In genomic region chr6:85355753-85356152, GRCm38 (mm10) we compare ENCODE assay signal across 28 mouse cellular contexts. TPM values are rescaled to one million over a fixed set of nuclear protein-coding genes. Genes with fewer than 3 reads are reported as not detected.
DNase-seq lines count a peak whose midpoint lies in the region; ATAC-seq and TF ChIP-seq lines count a peak whose summit lies in the region.
"Had no signal": no experiment of that assay in that cellular context is flagged by ENCODE, and none has a peak within 500 bp of the region (broad histone marks: within the 10 kb centered on the region; RNA-seq: fewer than 3 reads in every experiment).

No protein-coding gene starts in this region.

- H3K27me3 ChIP-seq in heart, adult 2 months (ENCODE audit: control insufficient read depth, insufficient read depth, low read length) = no peaks in the 10 kb centered on the region
- H3K27me3 ChIP-seq in heart, embryonic 14.5 days (ENCODE audit: control insufficient read depth, insufficient read depth, low read length) = no peaks in the 10 kb centered on the region
- no peaks in the 10 kb centered on the region for H3K27me3 ChIP-seq in midbrain, postnatal 0 days (ENCODE audit: insufficient read depth, low read length)
- H3K27me3 ChIP-seq: embryonic facial prominence, embryonic 12.5 days; hindbrain, embryonic 12.5 days; midbrain, embryonic 13.5 days had no signal

- H3K36me3 ChIP-seq in heart, adult 2 months (ENCODE audit: control insufficient read depth, insufficient read depth, low read length) = peaks cover 7% of the 10 kb centered on the region; the same call in 1 of the 2 replicates
- H3K36me3 ChIP-seq in heart, embryonic 14.5 days (ENCODE audit: control insufficient read depth, insufficient read depth, low read length) = peaks cover 8% of the 10 kb centered on the region; the same call in 1 of the 2 replicates
- no peaks in the 10 kb centered on the region for H3K36me3 ChIP-seq in midbrain, postnatal 0 days (ENCODE audit: insufficient read depth, low read length)
- H3K36me3 ChIP-seq: embryonic facial prominence, embryonic 12.5 days; hindbrain, embryonic 12.5 days; liver, embryonic 12.5 days; midbrain, embryonic 13.5 days had no signal

- no peak overlapping the region for H3K4me2 ChIP-seq in heart, embryonic 14.5 days (ENCODE audit: low read length)
- no peak overlapping the region for H3K4me2 ChIP-seq in midbrain, postnatal 0 days (ENCODE audit: low read depth, low read length, poor library complexity, severe bottlenecking)
- H3K4me2 ChIP-seq: embryonic facial prominence, embryonic 12.5 days; hindbrain, embryonic 12.5 days; liver, embryonic 12.5 days; midbrain, embryonic 13.5 days had no signal

- intact Hi-C loops in heart, adult 2 months (cut with DNase I) = no loop called here
- intact Hi-C loops in heart, postnatal 10 days (cut with DNase I) = no loop called here

- peak overlapping the region; percentile 76 for H3K27ac ChIP-seq in heart, adult 2 months
- peak overlapping the region; percentile 84 to 94 for H3K27ac ChIP-seq in heart, embryonic 14.5 days (replicated peaks in 1 of 2; ENCODE audit: control insufficient read depth in 1 of 2, insufficient read depth in 1 of 2, low read depth in 2 of 2, low read length in 2 of 2)
- peak overlapping the region; percentile 58 for H3K27ac ChIP-seq in brown adipose tissue, adult 24 weeks (replicated peaks; ENCODE audit: low read depth, low read length)
- no peak overlapping the region for H3K27ac ChIP-seq in midbrain, postnatal 0 days (ENCODE audit: low read depth, low read length)
- H3K27ac ChIP-seq: embryonic facial prominence, embryonic 12.5 days; hindbrain, embryonic 12.5 days; liver, embryonic 12.5 days; midbrain, embryonic 13.5 days had no signal

- TF ChIP-seq CTCF in heart, adult 2 months (IDR thresholded peaks at IDR 0.05) = no peak
- TF ChIP-seq CTCF in midbrain, postnatal 0 days (IDR thresholded peaks at IDR 0.05) = no peak

- no peaks in the 10 kb centered on the region for H3K9me3 ChIP-seq in heart, embryonic 14.5 days (ENCODE audit: control insufficient read depth, low read length)
- H3K9me3 ChIP-seq in midbrain, postnatal 0 days (ENCODE audit: low read length) = no peaks in the 10 kb centered on the region
- H3K9me3 ChIP-seq: embryonic facial prominence, embryonic 12.5 days; hindbrain, embryonic 12.5 days; liver, embryonic 12.5 days; midbrain, embryonic 13.5 days had no signal

- no peaks in the 10 kb centered on the region; the same call in 1 of the 2 replicates for H3K79me2 ChIP-seq in heart, adult 2 months (replicated peaks; ENCODE audit: control insufficient read depth, insufficient read depth, low read length)

- no peak overlapping the region for H3K9ac ChIP-seq in heart, adult 2 months (ENCODE audit: low read depth, low read length)
- H3K9ac ChIP-seq in heart, embryonic 14.5 days (ENCODE audit: low read length) = no peak overlapping the region
- no peak overlapping the region for H3K9ac ChIP-seq in midbrain, postnatal 0 days (replicated peaks; ENCODE audit: low read length, poor library complexity, severe bottlenecking)
- H3K9ac ChIP-seq: embryonic facial prominence, embryonic 12.5 days; hindbrain, embryonic 12.5 days; liver, embryonic 12.5 days; midbrain, embryonic 13.5 days had no signal

- TF ChIP-seq EP300 in heart, adult 2 months (IDR thresholded peaks at IDR 0.05; ENCODE audit: insufficient read depth, low read depth, low read length) = no peak

- no peak overlapping the region for H3K4me3 ChIP-seq in heart, adult 2 months
- H3K4me3 ChIP-seq in heart, embryonic 14.5 days (ENCODE audit: control insufficient read depth in 1 of 2, insufficient read depth in 1 of 2, low read depth in 1 of 2, low read length in 2 of 2) = no peak overlapping the region
- H3K4me3 ChIP-seq in brown adipose tissue, adult 24 weeks (ENCODE audit: insufficient read depth, low read depth, low read length) = no peak overlapping the region
- H3K4me3 ChIP-seq in midbrain, postnatal 0 days (ENCODE audit: low read depth, low read length) = no peak overlapping the region
- H3K4me3 ChIP-seq: embryonic facial prominence, embryonic 12.5 days; hindbrain, embryonic 12.5 days; liver, embryonic 12.5 days; midbrain, embryonic 13.5 days had no signal

- no peak for ATAC-seq in heart, embryonic 14.5 days (ENCODE audit: insufficient number of reproducible peaks, insufficient read depth, low FRiP score, low read depth)
- no peak for ATAC-seq in midbrain, postnatal 0 days (ENCODE audit: low FRiP score)
- ATAC-seq: forebrain, embryonic 14.5 days; intestine, postnatal 0 days; liver, embryonic 12.5 days; lung, postnatal 0 days; midbrain, embryonic 13.5 days had no signal

- no peak for TF ChIP-seq POLR2A in heart, adult 2 months (IDR thresholded peaks at IDR 0.05; ENCODE audit: insufficient read depth, low read depth, low read length)

- 79% methylated on average over 2 of the region's 2 CpGs for WGBS in heart, adult 2 months
- WGBS in heart, embryonic 14.5 days = 92% methylated on average over 2 of the region's 2 CpGs
- 98% methylated on average over 2 of the region's 2 CpGs for WGBS in midbrain, postnatal 0 days

- peaks cover 19% of the 10 kb centered on the region for H3K4me1 ChIP-seq in heart, adult 2 months (ENCODE audit: control insufficient read depth, insufficient read depth, low read length)
- peaks cover 25 to 38% of the 10 kb centered on the region in 2 experiments for H3K4me1 ChIP-seq in heart, embryonic 14.5 days (ENCODE audit: control insufficient read depth in 2 of 2, insufficient read depth in 2 of 2, low read length in 2 of 2)
- peaks cover 28% of the 10 kb centered on the region for H3K4me1 ChIP-seq in brown adipose tissue, adult 24 weeks (ENCODE audit: control insufficient read depth, insufficient read depth, insufficient read length, low read length)
- H3K4me1 ChIP-seq in midbrain, postnatal 0 days (ENCODE audit: insufficient read depth, low read length) = no peaks in the 10 kb centered on the region
- H3K4me1 ChIP-seq: embryonic facial prominence, embryonic 12.5 days; hindbrain, embryonic 12.5 days; liver, embryonic 12.5 days; midbrain, embryonic 13.5 days had no signal

- DNase-seq in heart, adult 2 months = no peak
- no peak for DNase-seq in heart, postnatal 10 days
- no peak for DNase-seq in heart, adult 9 months (ENCODE audit: low spot score in 2 of 2)
- peak; percentile 26 for DNase-seq in CD4-positive, CD25-positive, alpha-beta regulatory T cell, adult 2 months (ENCODE audit: low read depth, low spot score)
- DNase-seq in midbrain, postnatal 0 days (ENCODE audit: low spot score) = no peak
- no peak for DNase-seq in right cerebral cortex, postnatal 36 days (ENCODE audit: low spot score in 2 of 2)
- DNase-seq: adrenal gland, postnatal 10 days; cerebellum, adult 11 months; cerebellum, adult 9-11 months; embryo, embryonic 11 days; kidney, adult 9 months; kidney, postnatal 10 days; layer of hippocampus, postnatal 36 days; left cerebral cortex, postnatal 4 days; lung, adult 18-20 months; lung, postnatal 4 days; right cerebral cortex, postnatal 25 days; spleen, adult 18-20 months; thymus, postnatal 25 days had no signal

RNA-seq across cellular contexts. Expression of gene Rab11fip5, which starts 18.7 kb away (rescaled TPM):
- 10 to 100 TPM; 59.3 to 73.9 TPM for total RNA-seq in heart, adult 2 months (2021)
- polyA plus RNA-seq in heart, adult 2 months (2012; rRNA removed) = 41.6 and 55.0 TPM in 2 replicates
- total RNA-seq in heart, postnatal 10 days (2021) = 10 to 100 TPM; 65.4 to 73.1 TPM
- 36.5 and 42.2 TPM in 2 replicates for polyA plus RNA-seq in heart, embryonic 14.5 days (2014; fragmentation: Nextera tagmentation; extraction: Ambion mirVana)
- polyA plus RNA-seq in brown adipose tissue, adult 24 weeks (2012; ENCODE audit: insufficient read depth, insufficient read length, missing spikeins) = 10.0 and 10.3 TPM in 2 replicates
- total RNA-seq in midbrain, postnatal 0 days (2014; rRNA removed) = 52.9 and 65.5 TPM in 2 replicates
- 24.3 and 27.2 TPM in 2 replicates for polyA plus RNA-seq in midbrain, postnatal 0 days (2015; fragmentation: Nextera tagmentation; extraction: Ambion mirVana)

RNA-seq across cellular contexts. Expression of gene Sfxn5, which starts 22.5 kb away (rescaled TPM):
- total RNA-seq in heart, adult 2 months (2021) = 1 to 10 TPM; 4.2 to 5.3 TPM
- polyA plus RNA-seq in heart, adult 2 months (2012; rRNA removed) = 4.9 and 5.9 TPM in 2 replicates
- total RNA-seq in heart, postnatal 10 days (2021) = 1 to 10 TPM; 3.1 to 6.0 TPM
- polyA plus RNA-seq in heart, embryonic 14.5 days (2014; fragmentation: Nextera tagmentation; extraction: Ambion mirVana) = 2.7 and 3.1 TPM in 2 replicates
- polyA plus RNA-seq in brown adipose tissue, adult 24 weeks (2012; ENCODE audit: insufficient read depth, insufficient read length, missing spikeins) = 51.9 and 66.8 TPM in 2 replicates
- total RNA-seq in midbrain, postnatal 0 days (2014; rRNA removed) = 98.6 and 135 TPM in 2 replicates
- 76.1 and 76.3 TPM in 2 replicates for polyA plus RNA-seq in midbrain, postnatal 0 days (2015; fragmentation: Nextera tagmentation; extraction: Ambion mirVana)
